Mouse (Mus musculus): ENCODE results near the gene Ccnl2.

Gene Ccnl2

DNA sequence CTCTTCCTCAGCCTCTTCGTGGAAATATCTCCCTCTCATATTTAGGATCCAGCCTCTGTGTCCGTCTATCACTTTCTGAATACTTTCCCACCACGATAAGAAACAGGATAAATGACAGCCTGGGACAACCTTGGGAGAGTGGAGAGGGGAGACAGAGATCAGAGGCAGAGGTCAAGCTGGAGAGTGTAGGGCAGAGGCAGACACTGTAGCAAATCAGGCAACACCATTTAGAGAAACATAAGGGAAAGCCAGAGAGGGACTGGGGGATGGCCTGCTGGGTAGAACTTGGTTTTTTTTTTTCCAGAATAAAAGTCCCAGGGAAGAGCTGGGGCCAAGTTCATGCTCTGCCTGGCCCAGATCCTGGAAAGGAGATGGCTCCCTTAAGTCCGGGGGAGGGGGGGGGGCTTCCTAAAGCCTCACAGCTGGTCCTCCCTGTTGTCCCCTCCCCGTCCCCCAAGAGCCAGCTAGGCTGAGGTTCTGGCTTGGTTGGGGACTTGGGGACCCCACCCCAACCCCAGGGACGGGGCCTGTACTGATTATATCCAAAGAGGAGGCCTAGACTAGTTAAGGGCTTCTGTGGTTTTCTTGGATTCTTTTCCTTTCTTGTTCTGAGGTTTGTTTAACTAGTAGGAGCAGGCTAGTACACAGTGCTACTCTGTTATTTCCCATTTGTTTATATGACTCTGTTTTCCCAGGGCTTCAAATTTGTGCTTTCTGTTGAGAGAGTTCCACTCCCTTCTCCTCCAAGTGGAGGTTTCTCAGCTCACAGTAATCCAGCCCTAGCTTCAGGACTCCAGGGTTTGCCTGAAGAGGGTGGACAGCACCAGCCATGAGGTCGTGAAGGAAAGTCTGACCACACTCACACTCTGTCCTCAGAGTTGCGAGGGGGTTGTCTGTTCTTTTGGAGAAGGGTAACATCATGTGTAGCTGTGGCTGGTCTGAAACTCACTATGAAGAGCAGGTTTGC lies 26.2 kb downstream of the Ccnl2 start:
- DNase-seq (ENCODE audit: low read depth, low spot score): no peak

DNA sequence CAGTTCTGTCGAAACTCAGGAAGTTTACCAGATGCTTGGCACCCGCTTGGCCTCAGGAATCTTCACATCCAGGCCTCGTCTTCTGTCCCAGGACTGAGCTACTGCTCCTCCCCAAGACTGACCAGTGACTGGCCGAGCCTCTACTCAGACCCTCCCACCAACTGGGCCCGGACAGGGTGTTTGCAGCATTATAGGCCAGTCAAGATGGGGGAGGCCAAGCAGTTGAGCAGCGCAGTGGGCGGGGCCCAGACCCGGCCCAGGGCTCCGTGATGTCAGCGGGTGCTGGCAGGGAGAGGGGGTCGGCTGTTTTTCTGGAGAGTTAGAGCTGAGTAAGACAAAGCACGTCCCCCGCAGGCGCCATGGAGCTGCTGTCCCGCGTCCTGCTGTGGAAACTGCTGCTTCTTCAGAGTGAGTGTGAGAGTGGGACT lies 27.2 kb downstream of the Ccnl2 start, which contains the start of gene Mxra8:
TSS of gene Mxra8 (plus strand) at position 198 of the 428 bp plus-strand sequence.
- DNase-seq (ENCODE audit: low read depth, low spot score): peak; percentile 77

DNA sequence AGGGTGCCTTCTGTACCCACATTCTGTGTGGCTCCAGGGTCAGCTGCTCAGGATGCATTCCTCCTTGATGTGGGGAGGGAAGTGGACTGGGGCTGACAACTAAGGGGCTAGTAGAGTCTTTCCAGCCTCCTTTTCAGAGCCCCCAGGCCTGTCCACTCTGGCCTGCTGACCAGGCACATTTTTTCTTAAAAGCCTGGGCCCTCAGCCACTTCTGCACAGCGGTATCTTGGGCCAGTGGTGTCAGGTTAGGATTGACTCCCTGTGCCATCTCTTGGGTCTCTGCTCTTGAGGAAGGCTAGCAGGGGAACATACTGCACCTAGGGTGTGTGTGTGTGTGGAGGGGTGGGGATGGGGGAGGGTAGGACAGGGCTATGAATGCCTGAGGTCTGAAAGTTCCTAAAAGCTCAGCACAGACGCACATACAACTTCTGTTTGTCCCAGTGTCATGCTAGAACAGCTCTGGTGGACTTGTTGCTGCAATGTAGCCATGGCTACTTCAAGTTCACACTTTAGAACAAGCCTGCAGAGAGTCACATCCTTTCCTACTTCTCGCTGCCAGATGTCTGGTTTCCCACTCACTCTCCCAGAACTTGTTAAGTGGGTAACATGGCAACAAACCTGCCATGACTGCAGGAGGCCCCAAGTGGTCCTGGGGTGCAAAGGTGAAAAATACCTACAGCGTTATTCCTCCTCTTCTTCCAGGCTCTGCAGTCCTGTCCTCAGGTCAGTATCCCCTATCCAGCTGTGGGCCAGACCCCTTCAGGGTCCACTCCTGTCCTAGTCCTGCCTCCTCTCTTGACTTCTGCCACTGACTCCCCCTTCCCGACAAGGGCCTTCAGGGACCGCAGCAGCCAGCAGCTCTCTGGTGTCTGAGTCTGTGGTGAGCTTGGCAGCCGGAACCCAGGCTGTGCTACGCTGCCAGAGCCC lies 28.1 kb downstream of the Ccnl2 start:
- no peak for DNase-seq (ENCODE audit: low read depth, low spot score)

DNA sequence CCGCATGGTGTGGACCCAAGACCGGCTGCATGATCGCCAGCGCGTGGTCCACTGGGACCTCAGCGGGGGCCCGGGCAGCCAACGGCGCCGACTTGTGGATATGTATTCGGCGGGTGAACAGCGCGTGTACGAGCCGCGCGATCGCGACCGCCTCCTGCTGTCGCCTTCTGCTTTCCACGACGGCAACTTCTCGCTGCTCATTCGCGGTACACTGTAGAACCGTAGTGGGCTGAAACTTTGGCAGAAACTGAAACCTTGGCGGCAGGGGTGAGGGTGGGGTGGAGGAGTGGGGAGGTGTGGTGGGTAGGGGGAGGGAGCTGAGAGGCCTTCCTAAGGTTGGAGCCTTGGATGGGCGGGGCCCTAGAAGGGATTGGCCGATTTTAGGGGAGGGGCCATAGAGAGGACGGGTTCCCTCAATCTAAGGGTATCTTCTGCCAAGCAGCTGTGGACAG lies 28.7 kb downstream of the Ccnl2 start:
- DNase-seq (ENCODE audit: low read depth, low spot score): peak; percentile 93

DNA sequence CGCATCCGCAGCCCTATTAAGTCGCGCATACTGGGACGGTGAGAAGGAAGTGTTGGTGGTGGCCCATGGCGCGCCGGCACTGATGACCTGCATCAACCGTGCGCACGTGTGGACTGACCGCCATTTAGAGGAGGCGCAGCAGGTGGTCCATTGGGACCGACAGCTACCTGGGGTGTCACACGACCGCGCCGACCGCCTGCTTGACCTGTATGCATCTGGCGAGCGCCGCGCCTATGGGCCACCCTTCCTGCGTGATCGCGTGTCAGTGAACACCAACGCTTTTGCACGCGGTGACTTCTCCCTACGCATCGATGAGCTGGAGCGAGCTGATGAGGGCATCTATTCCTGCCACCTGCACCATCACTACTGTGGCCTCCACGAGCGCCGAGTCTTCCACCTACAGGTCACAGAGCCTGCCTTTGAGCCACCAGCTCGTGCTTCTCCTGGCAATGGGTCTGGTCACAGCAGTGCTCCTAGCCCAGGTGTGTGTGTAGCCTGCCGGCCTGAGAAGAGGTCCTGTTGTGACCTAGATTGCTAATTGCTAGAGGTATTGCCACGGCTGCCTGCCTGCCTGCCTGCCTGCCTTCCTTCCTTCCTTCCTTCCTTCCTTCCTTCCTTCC lies 29.5 kb downstream of the Ccnl2 start:
- peak; percentile 57 for DNase-seq (ENCODE audit: low read depth, low spot score)

DNA sequence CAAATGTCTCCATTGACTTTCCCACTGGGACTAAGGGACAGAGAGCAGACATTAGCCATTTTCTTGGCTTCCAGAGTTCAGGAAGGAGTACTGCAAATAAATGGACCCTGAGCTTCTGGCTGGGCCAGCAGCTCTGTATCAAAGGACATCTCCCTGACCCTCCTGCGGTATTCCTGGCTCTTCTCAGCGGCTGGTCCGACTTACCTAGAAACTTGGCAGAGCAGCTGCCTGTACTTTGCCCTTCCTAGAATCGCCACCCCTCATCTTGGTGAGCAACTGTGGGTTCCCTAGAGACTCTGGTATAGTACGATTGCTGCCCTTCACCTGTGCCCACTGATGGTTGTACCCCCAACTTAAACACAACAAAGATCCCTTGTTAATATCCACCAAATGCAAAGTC lies 30.9 kb downstream of the Ccnl2 start:
- DNase-seq (ENCODE audit: low read depth, low spot score): no peak

DNA sequence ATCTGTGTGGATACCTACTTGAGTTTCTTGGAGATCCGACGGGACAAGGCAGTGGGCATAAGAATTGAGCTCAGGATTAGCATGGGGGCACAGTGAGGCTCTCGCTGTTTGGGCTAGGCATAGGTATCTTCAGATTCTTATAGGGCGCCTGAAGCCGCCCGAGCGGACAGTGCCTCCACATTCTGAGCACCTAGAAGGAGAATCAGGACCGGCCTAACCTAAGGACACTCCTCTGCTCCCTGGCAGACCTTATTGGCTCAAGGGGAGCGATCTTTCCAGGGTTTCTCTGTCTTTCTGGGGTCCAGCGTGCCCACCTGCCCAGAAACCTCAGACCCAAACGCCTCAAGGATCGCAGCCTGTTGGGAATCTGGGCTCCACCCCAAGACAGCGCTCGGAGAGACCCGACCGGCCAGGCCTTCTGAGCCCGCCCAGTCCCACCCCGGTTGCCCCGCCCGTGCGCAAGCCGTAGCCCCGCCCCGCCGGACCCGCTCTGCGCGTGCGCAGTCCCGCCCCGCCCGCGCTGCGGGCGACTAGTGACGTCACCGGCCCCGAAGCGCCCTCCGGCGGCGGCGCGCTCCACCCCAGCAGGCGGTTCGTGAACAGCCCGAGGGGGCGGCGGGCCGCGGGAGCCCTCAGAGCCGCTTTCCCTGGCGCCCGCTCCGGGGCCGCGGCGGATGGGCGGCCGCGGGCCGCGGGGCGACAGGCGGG lies 34.7 kb downstream of the Ccnl2 start, which contains the start of gene Dvl1:
TSS of gene Dvl1 (plus strand) at position 532 of the 708 bp plus-strand sequence.
- DNase-seq (ENCODE audit: low read depth, low spot score): peak; percentile 92

DNA sequence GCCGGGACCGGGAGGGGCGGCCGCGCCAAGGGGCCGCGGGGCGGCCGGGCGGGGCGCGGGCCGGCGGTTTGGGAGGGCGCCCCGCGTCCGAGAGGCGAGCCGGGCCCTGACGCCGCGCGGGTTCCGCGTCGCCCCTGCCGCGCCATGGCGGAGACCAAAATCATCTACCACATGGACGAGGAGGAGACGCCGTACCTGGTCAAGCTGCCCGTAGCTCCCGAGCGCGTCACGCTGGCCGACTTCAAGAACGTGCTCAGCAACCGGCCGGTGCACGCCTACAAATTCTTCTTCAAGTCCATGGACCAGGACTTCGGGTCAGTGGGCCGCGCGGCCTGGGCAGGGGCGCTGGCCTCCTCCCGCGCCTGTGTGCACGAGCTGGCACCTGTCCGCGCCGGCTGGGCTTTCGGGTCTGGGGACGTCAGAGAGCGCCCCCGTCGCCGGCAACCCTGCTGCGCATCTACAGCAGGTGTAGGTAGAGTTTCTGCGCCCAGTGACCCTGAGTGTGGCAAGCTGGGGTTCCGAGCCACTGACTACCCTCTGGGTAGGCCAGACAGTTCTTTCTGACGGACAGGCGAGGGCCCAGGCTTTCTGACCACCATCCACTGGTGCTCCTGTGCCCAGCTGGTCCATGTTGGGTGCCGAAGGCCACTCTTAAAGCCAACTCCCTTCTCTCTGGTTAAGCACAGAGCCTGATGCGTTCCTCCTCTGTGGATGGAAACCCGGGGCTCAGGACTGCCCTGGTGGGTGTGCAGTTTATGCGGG lies 35.5 kb downstream of the Ccnl2 start:
- DNase-seq (ENCODE audit: low read depth, low spot score): peak; percentile 46

DNA sequence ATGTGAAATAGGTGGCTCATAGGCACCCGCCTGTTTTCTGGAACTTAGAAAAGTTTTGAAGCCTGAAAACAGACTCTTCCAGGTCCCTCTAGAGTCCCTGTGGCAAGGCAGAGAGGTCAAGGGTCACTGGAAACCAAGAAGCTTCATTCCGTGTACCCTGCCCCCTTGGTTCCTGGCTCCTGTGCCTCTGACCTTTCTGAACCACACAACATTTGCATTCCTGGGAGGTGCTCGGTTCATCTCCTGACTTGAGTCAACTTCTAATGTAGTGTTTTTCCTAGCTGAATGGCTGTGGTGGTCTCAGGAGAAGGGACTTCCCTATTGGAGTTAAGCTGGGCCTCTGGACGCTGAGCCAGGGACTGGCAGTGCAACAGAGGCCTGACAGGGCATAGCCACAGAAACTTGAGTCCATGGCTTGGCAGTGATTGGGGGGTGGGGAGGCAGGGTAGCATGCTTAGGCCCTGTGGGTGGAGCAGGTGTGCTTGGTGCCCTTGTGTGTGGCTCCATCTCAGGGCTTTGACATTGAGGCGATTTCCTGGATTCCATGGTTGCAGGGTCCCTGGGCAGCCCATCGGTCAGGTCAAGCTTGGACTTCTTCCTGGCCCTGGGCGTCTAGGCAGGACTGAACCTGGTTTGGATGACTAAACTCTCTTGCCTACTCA lies 36.3 kb downstream of the Ccnl2 start:
- peak; percentile 31 for DNase-seq (ENCODE audit: low read depth, low spot score)

DNA sequence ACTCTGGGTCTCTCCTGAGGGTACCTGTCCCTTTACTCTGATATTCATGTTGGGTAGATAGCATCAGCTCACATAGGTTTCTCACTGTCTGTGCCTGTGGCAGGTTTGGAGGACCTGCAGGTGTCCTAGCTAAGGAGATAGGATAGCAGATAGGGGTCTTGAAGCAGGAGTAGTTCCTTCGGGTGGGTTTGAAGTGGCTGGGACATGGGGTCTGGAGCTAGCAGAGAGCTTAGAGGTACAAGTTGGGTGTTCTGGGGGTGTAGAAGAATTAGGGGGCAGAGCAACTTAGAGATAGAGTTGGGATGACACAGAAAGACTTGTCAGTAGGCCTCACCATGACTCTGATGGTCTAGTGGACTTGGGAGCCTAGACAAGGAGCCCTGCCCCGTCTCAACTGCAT lies 37.1 kb downstream of the Ccnl2 start:
- DNase-seq (ENCODE audit: low read depth, low spot score): no peak

DNA sequence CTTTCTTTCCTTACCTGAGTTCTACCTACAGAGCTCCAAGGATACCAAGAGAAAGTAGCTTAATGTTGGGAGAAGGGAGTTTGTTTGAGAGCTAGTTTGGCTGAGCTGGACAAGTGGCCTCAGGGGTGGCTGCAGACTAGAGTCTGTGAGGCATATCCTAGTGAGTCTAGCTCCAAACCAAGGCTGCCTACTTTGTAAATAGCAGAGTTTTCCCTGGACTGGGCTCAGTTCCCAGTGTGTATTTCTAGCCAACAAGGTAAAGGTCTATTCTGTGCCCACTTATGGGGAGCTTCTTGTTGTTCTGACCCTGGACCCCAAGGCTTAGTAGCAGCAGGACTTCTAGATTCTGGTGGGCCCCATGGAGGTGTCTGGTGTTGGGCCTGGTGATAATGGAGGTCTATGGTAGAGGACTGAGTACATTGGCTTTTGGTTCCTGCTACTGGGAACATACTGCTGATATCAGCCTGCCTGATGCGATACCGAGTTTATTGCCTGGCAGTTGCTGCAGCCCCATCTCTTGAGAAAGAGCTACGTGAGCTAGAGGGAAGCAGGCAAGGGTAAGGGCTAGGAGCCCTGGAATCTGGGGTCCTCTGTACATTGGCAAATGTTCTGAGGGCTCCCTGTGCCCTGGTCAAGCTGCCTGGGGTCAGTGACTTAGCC lies 37.6 kb downstream of the Ccnl2 start:
- no peak for DNase-seq (ENCODE audit: low read depth, low spot score)

DNA sequence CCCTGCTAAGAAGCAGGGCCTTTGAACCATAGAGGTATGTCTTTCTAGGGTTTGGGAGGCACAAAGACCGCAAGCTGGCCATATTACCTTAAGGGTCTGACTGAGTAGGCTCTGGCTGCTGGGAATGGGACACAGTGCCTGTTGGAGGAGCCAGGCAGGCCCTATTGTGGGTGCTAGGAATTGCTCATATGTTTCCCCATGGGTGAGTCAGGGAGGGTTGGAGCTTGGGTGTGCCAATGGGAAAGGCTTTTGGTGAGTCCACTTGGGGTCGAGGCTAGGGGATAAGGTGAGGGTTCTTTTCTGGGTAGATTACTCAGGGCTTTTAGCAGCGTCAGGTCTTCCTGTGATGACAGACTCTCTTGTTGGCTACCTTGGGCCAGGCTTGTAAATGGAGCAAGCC lies 39.1 kb downstream of the Ccnl2 start:
- DNase-seq (ENCODE audit: low read depth, low spot score): no peak

DNA sequence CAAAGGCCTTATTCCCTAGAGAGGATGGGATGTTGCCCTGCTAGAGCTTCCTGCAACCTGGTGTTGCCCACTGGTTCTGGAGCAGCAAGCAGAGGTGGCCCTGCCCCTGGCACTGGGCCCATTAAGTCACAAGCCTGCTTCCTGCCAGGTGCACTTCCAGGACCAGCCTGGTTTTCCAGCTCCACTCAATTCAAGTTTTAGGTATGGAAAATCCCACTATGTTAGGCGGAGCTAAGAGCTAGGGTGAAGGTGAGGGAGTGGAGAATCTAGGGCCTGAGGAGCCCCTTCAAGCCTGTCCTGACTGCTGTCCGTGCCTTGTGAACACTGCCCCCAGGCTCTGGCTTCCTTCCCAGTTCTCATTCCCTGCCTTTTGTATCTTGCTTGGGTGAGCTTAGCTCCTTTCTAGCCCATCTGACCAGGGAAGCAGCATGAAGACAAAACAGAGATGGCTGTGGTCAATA lies 39.7 kb downstream of the Ccnl2 start:
- DNase-seq (ENCODE audit: low read depth, low spot score): no peak

DNA sequence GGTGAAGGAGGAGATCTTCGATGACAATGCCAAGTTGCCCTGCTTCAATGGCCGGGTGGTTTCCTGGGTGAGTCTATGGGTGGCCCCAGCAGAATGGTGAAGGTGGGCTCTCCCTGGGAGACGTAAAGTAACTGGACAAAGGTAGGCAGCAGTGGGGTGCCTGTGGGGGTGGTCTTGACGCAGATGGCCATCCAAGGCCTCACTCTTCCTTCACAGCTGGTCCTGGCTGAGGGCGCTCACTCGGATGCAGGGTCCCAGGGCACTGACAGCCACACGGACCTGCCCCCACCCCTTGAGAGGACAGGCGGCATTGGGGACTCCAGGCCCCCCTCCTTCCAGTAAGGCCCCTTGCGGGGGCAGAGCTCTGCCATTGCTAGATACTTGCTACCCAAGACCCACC lies 41.1 kb downstream of the Ccnl2 start:
- no peak for DNase-seq (ENCODE audit: low read depth, low spot score)

DNA sequence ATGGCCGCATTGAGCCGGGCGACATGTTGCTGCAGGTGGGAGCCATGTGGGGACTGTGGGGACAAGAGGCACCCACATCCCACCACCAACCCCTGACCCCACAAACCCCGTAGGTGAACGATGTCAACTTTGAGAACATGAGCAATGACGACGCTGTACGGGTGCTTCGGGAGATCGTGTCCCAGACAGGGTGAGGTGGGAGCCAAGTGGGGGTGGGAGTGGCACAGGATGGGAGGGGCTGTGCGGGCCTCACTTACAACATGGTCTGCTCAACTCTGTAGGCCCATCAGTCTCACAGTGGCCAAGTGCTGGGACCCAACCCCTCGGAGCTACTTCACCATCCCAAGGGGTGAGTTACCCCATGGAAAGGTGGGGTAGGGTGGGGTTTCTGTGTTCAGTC lies 42.7 kb downstream of the Ccnl2 start:
- DNase-seq (ENCODE audit: low read depth, low spot score): no peak

DNA sequence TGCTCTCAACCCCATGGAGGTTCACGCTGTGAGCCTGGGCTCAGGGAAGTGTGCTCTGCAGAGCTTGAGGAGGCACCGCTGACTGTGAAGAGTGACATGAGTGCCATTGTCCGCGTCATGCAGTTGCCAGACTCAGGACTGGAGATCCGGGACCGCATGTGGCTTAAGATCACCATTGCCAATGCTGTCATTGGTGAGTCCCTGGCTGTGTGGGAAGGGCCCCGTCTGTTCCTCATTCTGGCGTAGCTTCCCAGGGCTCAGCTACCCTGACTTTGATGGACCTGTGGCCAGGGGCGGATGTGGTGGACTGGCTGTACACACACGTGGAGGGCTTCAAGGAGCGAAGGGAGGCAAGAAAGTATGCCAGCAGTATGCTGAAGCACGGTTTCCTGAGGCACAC lies 43.8 kb downstream of the Ccnl2 start:
- DNase-seq (ENCODE audit: low read depth, low spot score): no peak

DNA sequence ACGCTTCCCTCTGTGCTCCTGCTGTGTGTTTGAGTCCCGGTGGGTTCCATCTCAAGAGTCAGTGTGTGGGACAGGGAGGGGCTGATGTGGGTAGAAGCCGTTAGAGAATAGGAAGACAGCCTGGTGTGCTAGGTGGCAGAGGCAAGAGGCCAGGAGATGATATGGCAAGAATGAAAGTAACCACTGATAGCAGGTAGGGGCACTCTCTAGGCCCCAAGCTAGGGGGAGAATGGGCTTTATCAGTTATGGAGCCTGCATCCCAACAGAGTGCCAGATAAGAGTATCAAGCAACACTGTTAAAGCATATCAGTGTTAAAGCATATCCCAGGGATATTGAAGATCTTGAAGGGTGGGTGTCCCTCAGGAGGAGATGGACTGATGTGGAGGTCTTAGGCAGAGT lies 44.6 kb downstream of the Ccnl2 start:
- no peak for DNase-seq (ENCODE audit: low read depth, low spot score)

DNA sequence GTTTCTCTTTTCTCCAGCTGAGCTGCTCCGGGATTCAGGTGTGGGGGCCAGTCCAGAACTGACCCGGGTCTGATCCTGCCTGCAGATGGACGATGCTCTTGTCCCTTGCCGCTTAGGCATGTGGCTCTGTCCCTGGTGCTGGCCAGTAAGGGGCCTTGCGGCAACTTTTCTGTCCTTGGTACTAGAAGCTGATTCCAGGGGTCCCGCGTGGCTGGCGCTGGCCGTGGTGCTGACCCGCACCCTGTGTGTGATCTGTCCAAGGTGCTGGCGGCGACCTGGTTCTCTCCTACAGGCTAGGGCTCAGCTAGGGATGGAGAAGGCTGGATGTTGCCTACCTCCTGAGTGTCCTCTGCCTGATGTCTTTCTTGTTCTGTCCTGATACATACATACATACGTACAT lies 47.0 kb downstream of the Ccnl2 start:
- DNase-seq (ENCODE audit: low read depth, low spot score): peak; percentile 85

DNA sequence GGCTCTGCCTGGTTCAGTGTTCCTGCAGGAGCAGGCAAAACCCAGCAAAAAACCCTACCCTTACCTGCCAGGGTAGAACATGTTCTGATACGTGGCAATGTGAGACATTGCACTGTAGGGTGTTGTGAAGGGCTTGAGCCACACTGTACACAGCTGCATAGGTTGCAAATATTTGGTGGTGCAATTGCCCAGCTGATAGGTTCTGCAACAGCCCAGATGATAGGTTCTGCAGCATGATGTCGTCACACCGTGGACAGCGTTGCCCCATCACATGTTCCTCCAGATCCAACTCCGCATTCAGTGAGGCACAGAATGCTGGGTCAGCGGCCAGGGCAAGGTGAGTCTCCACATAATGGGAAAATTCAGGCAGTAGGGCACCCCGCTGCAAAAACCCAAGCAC lies 49.5 kb downstream of the Ccnl2 start:
- no peak for DNase-seq (ENCODE audit: low read depth, low spot score)
